Mouse (Mus musculus): ENCODE results near the gene Adgrb2.

DNA sequence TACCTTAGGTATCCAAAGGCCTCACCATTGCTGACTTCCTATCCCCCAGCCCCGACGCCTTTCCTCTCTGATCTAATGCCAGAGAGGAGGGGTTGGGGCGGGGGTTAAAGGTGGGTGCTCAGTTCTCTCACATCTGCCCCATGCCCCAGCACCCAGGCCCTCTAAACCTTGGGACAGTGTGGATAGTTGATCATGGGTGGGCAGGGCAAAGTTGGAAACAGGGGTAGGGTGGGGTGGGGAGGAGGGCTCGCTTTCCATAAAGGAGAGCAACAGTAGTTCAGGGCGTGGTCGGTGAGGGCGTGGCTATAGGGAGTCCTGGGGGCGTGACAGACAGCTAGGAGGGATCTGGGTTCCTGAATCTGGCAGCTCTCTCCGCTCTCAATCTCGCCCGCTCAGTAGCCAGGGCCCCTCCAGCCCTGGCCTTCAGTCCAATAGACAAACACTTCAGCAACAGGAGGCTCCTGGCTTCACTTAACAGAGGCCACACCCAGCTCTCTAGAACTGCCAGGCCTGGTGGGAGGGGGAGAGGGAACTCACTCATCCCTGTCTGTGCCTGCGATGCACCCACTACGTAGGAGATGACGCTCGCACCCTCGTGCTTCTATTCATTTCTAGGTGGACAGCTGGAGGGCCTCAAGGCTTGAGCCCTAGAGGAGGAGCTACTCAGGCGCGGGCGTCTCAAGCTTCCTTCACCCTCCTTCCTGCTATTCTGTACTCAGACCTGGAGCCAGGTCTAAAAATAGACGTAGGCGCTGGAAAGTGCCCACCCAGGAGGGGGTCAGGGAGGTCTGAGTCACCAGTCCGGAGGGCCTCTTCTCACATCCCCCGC lies 52.1 kb downstream of the Adgrb2 start:
- TF ChIP-seq CHD2 (IDR thresholded peaks at IDR 0.05; ENCODE audit: low read depth, low read length) = no peak
- no peak for TF ChIP-seq ZC3H11A (IDR thresholded peaks at IDR 0.05; ENCODE audit: borderline replicate concordance, low read depth, low read length)
- TF ChIP-seq HCFC1 (IDR thresholded peaks at IDR 0.05; ENCODE audit: borderline replicate concordance, insufficient read depth, low read length) = no peak
- TF ChIP-seq MAFK (IDR thresholded peaks at IDR 0.05; ENCODE audit: insufficient read depth, low read depth, low read length) = no peak
